Mouse (Mus musculus): Measurements from ENCODE around the gene Insr.
"Not testable (repeated sequence)": the region's sequence is repeated elsewhere in the genome, so short reads cannot be mapped to it uniquely, and the experiment has no call there.

Gene Insr

DNA sequence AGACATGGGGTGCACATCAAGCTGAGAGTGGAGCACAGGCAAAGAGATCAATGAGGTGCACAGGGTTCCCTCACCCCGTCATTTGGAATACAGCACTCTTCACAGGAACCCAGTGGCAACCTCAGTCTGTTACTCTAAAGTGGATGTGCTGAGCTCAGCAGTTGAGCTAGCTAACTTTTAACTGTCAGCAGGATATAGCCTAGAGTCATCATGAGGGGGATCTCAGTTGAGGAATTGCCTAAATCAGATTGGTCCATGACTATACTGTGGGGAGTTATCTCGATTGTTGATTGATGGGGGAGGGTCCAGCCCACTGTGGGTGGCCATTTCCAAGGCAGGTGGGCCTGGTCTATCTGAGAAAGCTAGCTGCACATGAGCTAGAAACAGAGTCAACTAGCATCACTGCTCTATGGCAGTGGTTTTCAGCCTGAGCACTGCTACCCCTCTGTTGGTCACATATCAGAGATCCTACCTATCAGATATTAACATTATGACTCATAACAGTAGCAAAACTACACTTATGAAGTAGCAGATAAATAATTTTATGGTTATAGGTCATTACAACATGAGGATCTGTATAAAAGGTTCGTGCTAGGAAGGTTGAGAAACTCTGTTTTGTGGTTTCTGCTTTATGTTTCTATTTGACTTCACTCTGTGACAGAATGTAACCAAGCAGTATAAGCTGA lies 74.5 kb downstream of the Insr start:
- no peak for DNase-seq (ENCODE audit: low read depth in 2 of 2, low spot score in 2 of 2)

- DNase-seq (ENCODE audit: low read depth in 2 of 2, low spot score in 2 of 2) = no peak
Observed at GRCm38 (mm10) chr8:3202792-3203191, 76.6 kb downstream of the Insr start.

- DNase-seq (ENCODE audit: low read depth in 2 of 2, low spot score in 2 of 2) = not testable (repeated sequence)
Observed at GRCm38 (mm10) chr8:3194297-3194696, 85.1 kb downstream of the Insr start.

DNA sequence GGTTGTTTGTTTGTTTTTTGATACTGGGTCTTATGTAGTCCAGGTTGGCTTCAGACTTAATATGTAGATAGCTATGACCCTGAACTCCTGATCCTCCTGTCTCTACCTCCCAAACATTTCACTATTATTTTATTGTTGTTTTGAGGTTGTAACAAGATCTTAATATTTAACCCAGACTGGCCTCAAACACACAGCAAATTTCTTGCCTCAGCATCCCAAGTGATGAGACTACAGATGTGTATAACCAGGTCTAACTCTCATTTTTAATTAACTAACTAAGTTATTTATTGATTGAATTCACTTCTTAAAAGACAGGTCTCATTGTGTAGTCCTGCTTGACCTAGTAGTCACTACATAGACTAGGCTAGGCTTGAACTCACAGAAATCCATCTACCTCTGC lies 88.4 kb downstream of the Insr start:
- DNase-seq (ENCODE audit: low read depth in 2 of 2, low spot score in 2 of 2) = no peak

GRCm38 (mm10) chr8:3187456-3187855 lies 92.0 kb downstream of the Insr start:
- DNase-seq (ENCODE audit: low read depth in 2 of 2, low spot score in 2 of 2) = no peak

- no peak for DNase-seq (ENCODE audit: low read depth in 2 of 2, low spot score in 2 of 2)
Observed at GRCm38 (mm10) chr8:3179930-3180329, 99.5 kb downstream of the Insr start.

GRCm38 (mm10) chr8:3177440-3177839 lies 102.0 kb downstream of the Insr start:
- DNase-seq (ENCODE audit: low read depth in 2 of 2, low spot score in 2 of 2) = no peak

- DNase-seq (ENCODE audit: low read depth in 2 of 2, low spot score in 2 of 2) = no peak
Observed at GRCm38 (mm10) chr8:3172246-3172645, 107.2 kb downstream of the Insr start.

- no peak for DNase-seq (ENCODE audit: low read depth in 2 of 2, low spot score in 2 of 2)
Observed at GRCm38 (mm10) chr8:3146506-3146905, 132.9 kb downstream of the Insr start.

DNA sequence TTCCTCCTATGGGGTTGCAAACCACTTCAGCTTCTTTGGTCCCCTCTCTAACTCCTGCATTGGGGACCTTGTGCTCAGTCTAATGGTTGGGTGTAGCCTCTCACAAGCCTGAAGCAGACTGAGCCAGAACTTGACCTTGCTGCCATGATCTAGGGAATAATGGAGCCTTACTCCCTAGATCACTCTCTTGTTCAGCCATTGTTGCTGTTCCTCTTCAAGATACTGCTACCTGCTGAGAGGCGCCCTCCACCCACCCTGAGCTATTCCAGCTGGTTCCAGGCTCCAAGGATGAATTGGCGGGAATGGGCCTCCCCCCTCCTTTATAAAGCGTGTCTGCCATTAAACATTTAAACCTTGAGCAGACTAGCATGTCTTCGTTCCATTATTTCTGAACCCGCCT lies 179.0 kb downstream of the Insr start:
- DNase-seq (ENCODE audit: low read depth in 2 of 2, low spot score in 2 of 2) = not testable (repeated sequence)

Measured in CD8-positive naive resting alpha-beta T cell, adult 2 months (primary cell).